Mouse (Mus musculus) granulocyte monocyte progenitor cell, adult 5-6 weeks (primary cell): ENCODE measurements around the gene Timp2. TPM values are rescaled to one million over a fixed set of nuclear protein-coding genes. Genes with fewer than 3 reads are reported as not detected.
"Not testable (repeated sequence)": the region's sequence is repeated elsewhere in the genome, so short reads cannot be mapped to it uniquely, and the experiment has no call there.

Experiments
- ATAC-seq: replicated peaks from 2 replicates; pipeline ENCODE4 v1.8.0; 2016; ENCODE audit warnings: mild to moderate bottlenecking, moderate TSS enrichment, inconsistent platforms; ENCODE audit not compliant: poor library complexity, severe bottlenecking
- total RNA-seq, 2 experiments: library from RNA; stranded (forward) in 1 of 2; stranded (reverse) in 1 of 2; fragments of 200-712, 200-1000 nt in 1 of 2; fragments of >200 nt in 1 of 2; fragmentation: Nextera tagmentation in 1 of 2; gene quantifications; 2 replicates each; pipeline ENCODE4 v1.2.3; 2014 to 2017

Gene Timp2
- total RNA-seq (2014; fragmentation: Nextera tagmentation) (1.8 and 3.5 TPM in 2 replicates), total RNA-seq (2017) (2.5 and 12.7 TPM in 2 replicates)

- ATAC-seq = no peak
Measured at GRCm38 (mm10) chr11:118355640-118356039, at the start of gene Timp2. TSS of gene Timp2 (minus strand) at chr11:118355740.

GRCm38 (mm10) chr11:118405311-118405710 lies 49.8 kb upstream of the Timp2 start:
- no peak for ATAC-seq

GRCm38 (mm10) chr11:118403951-118404899 lies 48.7 kb upstream of the Timp2 start:
- ATAC-seq = no peak

- no peak for ATAC-seq
Measured at GRCm38 (mm10) chr11:118403183-118403582, 47.6 kb upstream of the Timp2 start.

- ATAC-seq = peak; percentile 73
Measured at GRCm38 (mm10) chr11:118401760-118402280, 46.3 kb upstream of the Timp2 start, which contains the start of gene Lgals3bp. TSS of gene Lgals3bp (minus strand) at chr11:118402092.

- no peak for ATAC-seq
Measured at GRCm38 (mm10) chr11:118401195-118401594, 45.7 kb upstream of the Timp2 start.

GRCm38 (mm10) chr11:118400566-118400936 lies 45.0 kb upstream of the Timp2 start:
- ATAC-seq = 0 out of 2 replicates have a peak, but pooled peaks have one; percentile 10

- ATAC-seq = no peak
Measured at GRCm38 (mm10) chr11:118399891-118400565, 44.5 kb upstream of the Timp2 start.

GRCm38 (mm10) chr11:118397806-118398530 lies 42.4 kb upstream of the Timp2 start:
- ATAC-seq = no peak

- ATAC-seq = no peak
Measured at GRCm38 (mm10) chr11:118394538-118394937, 39.0 kb upstream of the Timp2 start.

- no peak for ATAC-seq
Measured at GRCm38 (mm10) chr11:118393991-118394390, 38.5 kb upstream of the Timp2 start.

- not testable (repeated sequence) for ATAC-seq
Measured at GRCm38 (mm10) chr11:118387816-118388215, 32.3 kb upstream of the Timp2 start.

- peak; percentile 92 for ATAC-seq
Measured at GRCm38 (mm10) chr11:118379251-118380009, 23.9 kb upstream of the Timp2 start.

GRCm38 (mm10) chr11:118378656-118379055 lies 23.1 kb upstream of the Timp2 start:
- no peak for ATAC-seq

GRCm38 (mm10) chr11:118376323-118376722 lies 20.8 kb upstream of the Timp2 start:
- ATAC-seq = not testable (repeated sequence)

GRCm38 (mm10) chr11:118375881-118376280 lies 20.3 kb upstream of the Timp2 start:
- ATAC-seq = no peak

- ATAC-seq = no peak
Measured at GRCm38 (mm10) chr11:118375461-118375860, 19.9 kb upstream of the Timp2 start.

- no peak for ATAC-seq
Measured at GRCm38 (mm10) chr11:118375006-118375405, 19.5 kb upstream of the Timp2 start.

- no peak for ATAC-seq
Measured at GRCm38 (mm10) chr11:118374506-118374905, 19.0 kb upstream of the Timp2 start.
